Mouse (Mus musculus) embryonic stem cell, embryonic (primary cell): ENCODE results near the gene Slc44a5.

Source experiments
- CTCF ChIA-PET, 4 experiments: fragments of 300-600 bp in 2 of 4; fragments of 350-600 bp in 2 of 4; sonication (Branson Sonifier 250); formaldehyde crosslinking; loops; one replicate each; lab custom pipeline; 2022; ENCODE audit warnings: inconsistent platforms in 2 of 4; lab: Charles Lee
- POLR2A ChIA-PET, 4 experiments: fragments of 300-600 bp in 2 of 4; fragments of 350-600 bp in 2 of 4; sonication (Branson Sonifier 250); formaldehyde crosslinking; loops; one replicate each; lab custom pipeline; 2022; ENCODE audit warnings: antibody characterized with exemption in 4 of 4, inconsistent platforms in 1 of 4; lab: Charles Lee

The Slc44a5 gene

GRCm38 (mm10) chr3:154174766-154175165 lies 201.5 kb downstream of the Slc44a5 start:
- POLR2A ChIA-PET = interaction anchor here in 1 of 4 experiments (0.6 kb wide), 1 partner anchor 24 kb away, joined by 3 read pairs; no protein-coding TSS in a partner anchor
- CTCF ChIA-PET = no interaction called here

- CTCF ChIA-PET = no interaction called here
Observed at GRCm38 (mm10) chr3:154177665-154178305, 204.5 kb downstream of the Slc44a5 start.

GRCm38 (mm10) chr3:154179423-154179920 lies 206.2 kb downstream of the Slc44a5 start:
- CTCF ChIA-PET = no interaction called here

More at GRCm38 (mm10) chr3:154177665-154178305, 204.5 kb downstream of the Slc44a5 start:
- POLR2A ChIA-PET = interaction anchor here in 1 of 4 experiments (1.3 kb wide), 1 partner anchor 21 kb away, joined by 4 read pairs; no protein-coding TSS in a partner anchor

GRCm38 (mm10) chr3:154182987-154183386 lies 209.8 kb downstream of the Slc44a5 start:
- POLR2A ChIA-PET = no interaction called here

More at GRCm38 (mm10) chr3:154179423-154179920, 206.2 kb downstream of the Slc44a5 start:
- POLR2A ChIA-PET = interaction anchor here in 1 of 4 experiments (0.7 kb wide), 1 partner anchor 1659 kb away, joined by 3 read pairs; no protein-coding TSS in a partner anchor

GRCm38 (mm10) chr3:154183957-154184356 lies 210.7 kb downstream of the Slc44a5 start:
- ChIA-PET CTCF (no interaction called here), POLR2A (no interaction called here)

More at GRCm38 (mm10) chr3:154182987-154183386, 209.8 kb downstream of the Slc44a5 start:
- CTCF ChIA-PET = no interaction called here

- CTCF ChIA-PET = no interaction called here
- POLR2A ChIA-PET = interaction anchor here in 1 of 4 experiments (0.9 to 1.0 kb wide), 2 partner anchors 8 to 19 kb away, joined by 3 read pairs; no protein-coding TSS in a partner anchor
Observed at GRCm38 (mm10) chr3:154188668-154189067, 215.4 kb downstream of the Slc44a5 start.

GRCm38 (mm10) chr3:154192328-154193030 lies 219.2 kb downstream of the Slc44a5 start:
- ChIA-PET CTCF (interaction anchor here in 3 of 4 experiments (0.6 to 1.3 kb wide), 5 partner anchors 12 to 233 kb away, joined by 3 to 7 read pairs (median 5); no protein-coding TSS in a partner anchor), POLR2A (interaction anchor here in 3 of 4 experiments (0.9 to 1.6 kb wide), 3 partner anchors 252 to 280 kb away, joined by 3 to 6 read pairs (median 4); partner anchors contain the start of gene Rabggtb (in 2 of the 3))

- ChIA-PET CTCF (interaction anchor here in 2 of 4 experiments (0.6 to 1.3 kb wide), 2 partner anchors 209 kb away, joined by 4 to 5 read pairs; no protein-coding TSS in a partner anchor), POLR2A (interaction anchor here in 3 of 4 experiments (0.9 to 1.6 kb wide), 3 partner anchors 252 to 280 kb away, joined by 3 to 6 read pairs (median 4); partner anchors contain the start of gene Rabggtb (in 2 of the 3))
Observed at GRCm38 (mm10) chr3:154193189-154193840, 220.1 kb downstream of the Slc44a5 start.

- ChIA-PET POLR2A (no interaction called here), CTCF (interaction anchor here in 2 of 4 experiments (0.5 to 0.6 kb wide), 2 partner anchors 254 to 446 kb away, joined by 4 to 7 read pairs; no protein-coding TSS in a partner anchor)
Observed at GRCm38 (mm10) chr3:154200422-154200828, 227.2 kb downstream of the Slc44a5 start.

- ChIA-PET CTCF (no interaction called here), POLR2A (no interaction called here)
Observed at GRCm38 (mm10) chr3:154201796-154202195, 228.6 kb downstream of the Slc44a5 start.

- POLR2A ChIA-PET = no interaction called here
- CTCF ChIA-PET = no interaction called here
Observed at GRCm38 (mm10) chr3:154202383-154202782, 229.1 kb downstream of the Slc44a5 start.

- ChIA-PET POLR2A (interaction anchor here in 1 of 4 experiments (0.6 kb wide), 1 partner anchor 11 kb away, joined by 5 read pairs; no protein-coding TSS in a partner anchor), CTCF (no interaction called here)
Observed at GRCm38 (mm10) chr3:154208479-154208878, 235.2 kb downstream of the Slc44a5 start.

- ChIA-PET CTCF (no interaction called here), POLR2A (no interaction called here)
Observed at GRCm38 (mm10) chr3:154209201-154209754, 236.0 kb downstream of the Slc44a5 start.

GRCm38 (mm10) chr3:154209776-154210430 lies 236.7 kb downstream of the Slc44a5 start:
- CTCF ChIA-PET = interaction anchor here in 1 of 4 experiments (1.0 kb wide), 1 partner anchor 16 kb away, joined by 4 read pairs; no protein-coding TSS in a partner anchor
- POLR2A ChIA-PET = no interaction called here

GRCm38 (mm10) chr3:154210431-154211055 lies 237.3 kb downstream of the Slc44a5 start:
- CTCF ChIA-PET = interaction anchor here in 1 of 4 experiments (1.0 kb wide), 1 partner anchor 16 kb away, joined by 4 read pairs; no protein-coding TSS in a partner anchor
- POLR2A ChIA-PET = no interaction called here

GRCm38 (mm10) chr3:154212551-154212950 lies 239.3 kb downstream of the Slc44a5 start:
- ChIA-PET CTCF (no interaction called here), POLR2A (interaction anchor here in 1 of 4 experiments (0.6 kb wide), 1 partner anchor 175 kb away, joined by 3 read pairs; no protein-coding TSS in a partner anchor)

- ChIA-PET POLR2A (no interaction called here), CTCF (interaction anchor here in 2 of 4 experiments (0.6 to 1.5 kb wide), 2 partner anchors 11 kb away, joined by 4 read pairs; no protein-coding TSS in a partner anchor)
Observed at GRCm38 (mm10) chr3:154215309-154215708, 242.1 kb downstream of the Slc44a5 start.
